Mouse (Mus musculus): ENCODE measurements around the gene 3110001I22Rik.
"Not testable (repeated sequence)": the region's sequence is repeated elsewhere in the genome, so short reads cannot be mapped to it uniquely, and the experiment has no call there.

3110001I22Rik gene

DNA sequence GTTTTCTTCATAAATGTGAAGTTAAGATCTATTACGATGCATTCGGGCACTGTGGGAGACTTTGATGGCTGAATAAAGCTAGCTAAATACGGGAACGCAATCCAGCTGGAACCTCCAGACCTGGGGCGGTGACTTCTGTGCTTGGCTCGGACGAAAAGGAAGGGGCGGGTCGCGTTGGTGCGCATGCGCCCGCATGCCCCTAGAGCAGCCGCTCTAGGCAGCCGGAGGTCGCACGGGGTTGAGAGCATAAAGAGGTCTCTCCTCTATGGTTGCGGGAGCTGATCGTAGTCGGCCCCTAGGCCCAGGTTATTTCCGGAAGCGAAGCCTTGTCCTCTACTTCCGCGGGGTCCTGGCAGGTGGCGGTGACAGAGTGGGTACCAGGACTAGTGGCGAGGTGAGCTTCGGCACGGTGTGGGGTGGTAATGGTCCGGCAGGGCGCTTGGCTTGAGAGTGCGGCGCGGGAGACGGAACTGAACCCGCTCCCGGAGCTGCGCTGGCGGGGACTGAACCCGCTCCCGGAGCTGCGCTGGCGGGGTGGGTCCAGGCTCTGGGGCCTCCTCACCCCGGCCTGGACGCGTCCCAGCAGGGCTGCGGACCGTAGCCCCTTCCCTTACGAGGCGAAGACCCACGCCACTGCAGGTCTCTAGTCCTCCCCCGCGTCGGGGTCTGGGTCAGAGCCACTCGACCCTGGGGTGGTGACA is at the start of gene 3110001I22Rik, which contains the start of gene Bfar:
TSS of gene 3110001I22Rik (plus strand) at position 245 of the 701 bp plus-strand sequence.
TSS of gene Bfar (plus strand) at position 174 of the 701 bp plus-strand sequence.
- peak; percentile 90 for DNase-seq (ENCODE audit: low spot score)

DNA sequence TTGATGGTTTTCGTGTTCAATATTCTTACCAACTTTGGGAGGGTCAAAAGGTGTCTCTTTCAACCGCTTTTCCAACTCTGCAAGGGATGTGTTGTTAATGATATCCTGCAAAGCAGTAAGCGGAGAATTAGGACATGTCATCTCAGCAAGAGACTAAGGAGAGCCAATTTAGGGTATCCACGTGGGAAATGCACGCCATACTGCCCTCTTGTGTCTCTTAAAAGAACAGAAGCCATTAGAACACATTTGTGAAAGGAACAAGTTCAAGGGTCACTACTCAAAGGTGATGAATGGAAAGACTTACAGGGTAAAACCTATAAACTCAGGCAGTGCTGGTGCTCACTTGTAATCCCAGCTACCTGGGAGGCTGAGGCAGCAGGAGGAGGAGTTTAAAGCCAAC is 43.4 kb upstream of the 3110001I22Rik start:
- no peak for DNase-seq (ENCODE audit: low spot score)

DNA sequence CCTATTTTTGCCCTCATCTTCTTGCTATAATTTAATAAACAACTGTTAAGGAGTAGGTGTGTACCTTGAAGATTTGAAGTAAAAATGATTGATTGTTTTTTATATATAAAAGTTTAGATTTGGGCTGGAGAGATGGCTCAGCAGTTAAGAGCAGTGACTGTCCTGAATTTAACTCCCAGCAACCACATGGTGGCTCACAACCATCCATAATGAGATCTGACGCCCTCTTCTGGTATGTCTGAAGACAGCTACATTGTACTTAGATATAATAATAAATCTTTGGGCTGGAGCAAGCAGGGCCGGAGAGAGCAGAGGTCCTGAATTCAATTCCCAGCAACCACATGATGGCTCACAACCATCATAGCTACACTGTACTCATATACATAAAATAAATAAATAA is 33.5 kb upstream of the 3110001I22Rik start:
- not testable (repeated sequence) for DNase-seq (ENCODE audit: low spot score)

- no peak for DNase-seq (ENCODE audit: low spot score)
Observed at GRCm38 (mm10) chr16:13639508-13639907, 32.2 kb upstream of the 3110001I22Rik start.

- DNase-seq (ENCODE audit: low spot score), result no peak
Observed at GRCm38 (mm10) chr16:13640064-13640463, 31.7 kb upstream of the 3110001I22Rik start.

DNA sequence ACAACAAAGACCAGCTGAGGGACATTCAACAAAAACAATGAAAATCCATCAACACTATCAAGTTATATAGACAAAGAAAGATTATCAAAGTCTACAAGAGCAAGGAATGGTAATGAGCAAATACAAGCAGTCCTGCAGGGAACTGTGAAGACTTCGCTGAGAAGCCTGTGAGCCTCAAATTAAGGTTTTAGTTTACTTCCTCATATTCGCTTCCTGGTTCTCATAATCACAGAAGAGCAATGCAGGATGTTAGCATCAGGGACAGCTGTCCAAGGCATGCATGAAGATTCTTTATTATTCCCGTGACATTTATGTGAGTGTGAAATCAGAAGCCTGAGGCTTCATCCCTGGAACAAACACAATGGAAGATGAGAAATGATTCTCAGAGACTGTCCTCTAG is 27.3 kb upstream of the 3110001I22Rik start:
- no peak for DNase-seq (ENCODE audit: low spot score)

- DNase-seq (ENCODE audit: low spot score), result no peak
Observed at GRCm38 (mm10) chr16:13645930-13646329, 25.8 kb upstream of the 3110001I22Rik start.

DNA sequence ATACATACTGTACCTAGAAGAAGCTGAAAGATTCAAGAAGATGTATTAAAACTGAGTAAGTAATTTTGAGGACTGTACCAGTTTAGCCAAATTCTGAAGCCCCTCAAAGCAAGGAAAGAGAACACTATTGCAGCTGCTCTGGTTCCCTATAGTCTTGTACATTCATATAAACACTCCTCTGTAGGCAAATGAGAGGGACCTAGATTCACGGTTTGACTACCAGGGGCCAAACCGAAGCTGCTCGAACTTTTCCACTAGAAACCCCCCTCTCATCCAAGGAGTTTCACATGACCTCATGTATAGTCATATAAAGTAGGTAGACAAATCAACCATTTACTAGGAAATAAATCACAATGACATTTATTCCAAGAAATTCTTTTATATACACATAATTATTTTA is 12.8 kb upstream of the 3110001I22Rik start:
- DNase-seq (ENCODE audit: low spot score), result no peak

GRCm38 (mm10) chr16:13660736-13661135 is 11.0 kb upstream of the 3110001I22Rik start:
- peak; percentile 57 for DNase-seq (ENCODE audit: low spot score)

DNA sequence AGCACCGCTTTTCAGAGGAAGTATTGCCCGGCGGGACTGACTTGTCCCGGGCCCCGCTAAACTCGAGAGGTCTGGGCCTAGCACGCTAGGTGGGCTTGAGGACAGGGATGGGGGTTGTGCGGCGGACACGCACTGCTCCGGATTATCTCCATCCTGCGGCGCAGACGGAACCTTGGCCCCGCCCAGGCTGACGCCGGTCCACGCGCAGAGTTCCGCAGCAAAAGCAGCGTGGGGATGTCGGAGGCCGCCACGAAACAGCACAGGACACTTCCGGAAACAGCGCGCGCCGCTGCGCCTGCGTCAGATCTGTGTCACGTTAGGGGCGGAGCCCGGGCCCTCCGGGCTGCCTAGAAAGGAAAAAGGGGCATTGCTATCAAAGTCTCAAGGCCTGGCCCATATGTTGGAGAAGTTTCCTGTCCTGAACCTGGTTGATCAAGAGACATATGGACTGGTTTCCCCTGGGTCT is 3.8 kb upstream of the 3110001I22Rik start, which contains the start of gene Parn:
TSS of gene Parn (minus strand) at position 293 of the 466 bp plus-strand sequence.
- peak; percentile 87 for DNase-seq (ENCODE audit: low spot score)

GRCm38 (mm10) chr16:13668402-13669108 is 3.2 kb upstream of the 3110001I22Rik start:
- no peak for DNase-seq (ENCODE audit: low spot score)

DNA sequence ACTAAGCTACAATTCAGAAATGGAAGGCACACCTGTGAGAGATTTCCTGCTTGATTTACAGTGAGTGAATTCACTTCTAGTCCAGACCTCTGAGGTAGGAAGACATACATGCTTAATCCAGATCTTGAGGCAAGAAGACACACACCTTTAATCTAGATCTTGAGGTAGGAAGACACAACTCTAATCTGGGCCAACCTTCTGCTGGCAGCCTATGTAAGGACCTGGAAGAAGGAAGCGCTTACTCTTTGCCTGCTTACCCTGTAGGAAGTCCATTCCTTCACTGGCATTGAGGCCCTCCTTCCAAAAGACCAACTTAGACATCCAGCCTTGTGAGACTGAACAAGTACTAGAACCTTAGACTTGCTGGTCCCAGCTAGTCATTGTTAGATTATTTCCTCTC is 2.4 kb upstream of the 3110001I22Rik start:
- no peak for DNase-seq (ENCODE audit: low spot score)

DNA sequence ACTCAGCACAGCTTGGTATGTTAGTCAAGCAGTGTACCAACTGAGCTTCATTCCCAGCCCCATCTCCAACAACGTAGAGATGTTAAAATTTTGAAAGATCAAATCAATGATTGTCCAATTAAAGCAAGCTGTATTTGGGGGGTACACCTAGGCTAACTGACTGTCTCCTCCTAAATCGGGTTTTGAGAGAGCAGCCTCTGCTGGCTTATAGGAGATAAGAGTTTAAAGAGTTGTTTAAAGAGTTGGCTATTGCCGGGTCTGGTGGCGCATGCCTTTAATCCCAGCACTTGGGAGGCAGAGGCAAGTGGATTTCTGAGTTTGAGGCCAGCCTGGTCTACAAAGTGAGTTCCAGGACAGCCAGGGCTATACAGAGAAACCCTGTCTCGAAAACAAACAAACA is 833 bp upstream of the 3110001I22Rik start:
- not testable (repeated sequence) for DNase-seq (ENCODE audit: low spot score)

DNA sequence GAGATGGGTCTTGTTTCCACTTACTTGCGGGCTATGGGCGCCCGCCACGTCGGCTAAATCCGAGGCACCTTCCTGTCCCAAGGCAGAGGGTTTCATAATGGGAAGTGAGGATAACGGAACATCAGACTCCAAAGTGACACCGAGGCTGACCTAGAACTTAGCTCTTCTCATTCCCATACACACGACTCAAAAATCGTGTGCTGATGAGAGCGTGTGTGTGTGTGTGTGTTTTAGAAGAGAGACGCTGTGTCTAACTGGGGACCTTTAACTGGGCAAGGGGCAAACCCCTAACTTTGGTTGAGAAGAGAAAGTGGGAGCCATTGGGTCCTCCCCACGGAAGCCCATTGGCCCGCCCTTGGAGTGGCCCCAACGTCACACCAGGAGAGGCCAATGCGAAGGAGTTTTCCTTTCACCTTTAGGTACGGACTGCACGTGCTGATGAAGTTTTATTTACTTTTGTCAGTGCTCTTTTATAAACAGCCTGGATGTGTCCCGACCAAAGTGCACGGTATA is 713 bp downstream of the 3110001I22Rik start:
- DNase-seq (ENCODE audit: low spot score), result peak; percentile 30

- no peak for DNase-seq (ENCODE audit: low spot score)
Observed at GRCm38 (mm10) chr16:13673114-13673513, 1.4 kb downstream of the 3110001I22Rik start.

GRCm38 (mm10) chr16:13674511-13674910 is 2.8 kb downstream of the 3110001I22Rik start:
- DNase-seq (ENCODE audit: low spot score), result no peak

- no peak for DNase-seq (ENCODE audit: low spot score)
Observed at GRCm38 (mm10) chr16:13678601-13679319, 7.0 kb downstream of the 3110001I22Rik start.

DNA sequence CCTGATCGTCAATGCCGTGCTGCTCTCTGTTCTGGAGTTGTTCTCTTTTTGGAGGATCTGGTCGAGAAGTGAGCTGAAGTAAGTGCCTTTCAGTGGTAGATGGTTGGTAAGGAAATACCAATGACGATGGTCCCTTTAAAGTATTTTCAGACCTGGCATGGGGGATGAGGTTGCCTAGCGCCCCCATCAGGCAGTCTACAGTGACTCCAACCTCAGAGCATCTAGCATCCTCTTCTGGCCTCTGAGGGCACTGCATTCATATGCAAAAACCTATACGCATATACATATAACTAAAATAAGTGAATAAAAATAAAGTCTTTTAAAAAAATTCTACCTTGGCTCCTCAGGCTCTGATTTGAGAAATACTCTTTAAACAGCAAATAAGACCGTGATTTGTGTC is 27.3 kb downstream of the 3110001I22Rik start:
- DNase-seq (ENCODE audit: low spot score), result no peak

DNA sequence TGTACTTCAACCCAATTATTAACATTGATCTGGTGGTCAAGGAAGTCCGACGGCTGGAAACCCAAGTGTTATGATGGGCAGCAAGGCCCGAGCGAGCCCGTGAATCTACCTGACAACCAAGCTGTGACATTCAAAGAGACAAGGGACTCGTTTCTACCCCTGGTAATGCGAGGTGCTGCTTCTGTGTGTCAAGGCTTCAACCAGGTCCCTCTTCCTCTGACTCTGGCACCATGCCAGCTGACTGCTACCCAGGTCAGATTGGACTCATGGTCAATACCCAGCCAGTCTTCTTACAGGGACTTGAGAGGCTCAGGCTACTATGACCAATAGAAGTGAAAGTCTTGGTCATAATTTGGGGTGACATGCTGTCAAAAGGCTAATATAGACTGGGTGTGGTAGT is 30.5 kb downstream of the 3110001I22Rik start:
- DNase-seq (ENCODE audit: low spot score), result no peak

GRCm38 (mm10) chr16:13704676-13705075 is 32.9 kb downstream of the 3110001I22Rik start:
- no peak for DNase-seq (ENCODE audit: low spot score)

DNA sequence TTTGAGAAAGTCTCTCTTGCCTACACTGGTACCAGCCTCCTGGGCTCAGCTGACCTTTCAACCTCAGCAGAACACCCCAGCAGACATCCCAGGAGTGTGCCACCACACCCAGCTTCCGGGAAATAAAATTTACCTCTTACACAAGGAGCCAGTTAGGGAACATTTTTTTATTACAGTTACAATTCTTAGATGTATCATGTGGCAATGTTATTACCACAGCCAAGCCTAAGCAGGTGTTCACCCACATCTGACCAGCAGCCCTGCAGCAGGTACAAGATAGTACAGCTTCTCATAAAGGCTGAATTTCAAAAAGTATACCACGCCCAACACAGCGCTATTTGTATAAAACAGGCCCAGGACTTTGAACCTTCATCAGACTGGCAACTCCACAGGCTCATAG is 43.2 kb downstream of the 3110001I22Rik start:
- DNase-seq (ENCODE audit: low spot score), result no peak
